Mouse (Mus musculus) ES-E14 (cell line): ENCODE measurements around the gene Gtf2h3.
A peak's percentile ranks its signal among the peaks of the same experiment; 100 is the strongest.

Experiments used
- HCFC1 ChIP-seq: IDR thresholded peaks from 2 replicates; pipeline ENCODE4 v1.6.1; 2012; ENCODE audit warnings: low read length, inconsistent platforms, borderline replicate concordance; ENCODE audit not compliant: insufficient read depth
- ZNF384 ChIP-seq: IDR thresholded peaks from 2 replicates; pipeline ENCODE4 v1.6.1; 2012; ENCODE audit warnings: low read depth, low read length, inconsistent platforms

DNA sequence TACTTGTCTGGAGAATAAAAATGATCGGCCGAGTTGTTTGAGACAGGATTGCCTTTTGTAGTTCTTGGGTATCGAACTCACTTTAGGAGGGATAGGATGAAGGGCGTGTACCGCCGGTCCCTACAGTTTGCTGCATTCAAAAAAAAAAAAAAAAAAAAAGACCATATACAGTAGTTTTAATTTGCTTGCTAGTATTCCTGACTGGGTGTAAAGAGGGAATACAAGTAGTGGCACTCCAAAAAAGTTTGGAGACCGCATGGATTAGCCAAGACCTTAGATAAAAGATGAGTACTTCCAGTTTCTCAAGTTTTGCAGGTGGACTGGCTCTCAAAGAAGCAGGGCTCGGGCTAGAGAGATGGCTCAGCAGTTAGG is 37.4 kb upstream of the Gtf2h3 start:
- TF ChIP-seq HCFC1 (no peak), ZNF384 (peak; percentile 74; the same call in 1 of the 2 replicates)
